Mouse (Mus musculus): Measurements from ENCODE around the gene Rgs3.

DNA sequence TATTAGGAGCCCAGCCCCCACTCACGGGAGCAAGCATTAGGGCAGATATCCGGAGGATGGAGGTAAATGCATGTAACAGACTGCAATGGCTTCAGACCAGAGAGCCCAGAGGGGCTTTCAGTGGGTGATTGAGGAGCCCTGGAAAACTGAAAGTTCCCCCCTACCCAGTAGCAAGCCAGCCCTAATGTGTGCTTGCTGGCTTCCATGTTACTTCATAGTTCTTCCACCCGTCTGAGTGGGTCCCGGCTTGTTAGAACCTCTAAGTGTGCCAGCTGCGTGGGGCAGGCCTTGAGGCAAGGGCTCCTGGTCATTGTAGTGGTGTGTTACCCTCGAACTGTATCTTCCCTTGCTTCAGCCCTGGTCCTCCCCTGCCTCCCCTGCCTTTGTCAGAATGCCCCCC is 168.8 kb downstream of the Rgs3 start:
- TF ChIP-seq TBP (IDR thresholded peaks at IDR 0.05; ENCODE audit: low read depth, low read length), result no peak
- TF ChIP-seq POLR2A (IDR thresholded peaks at IDR 0.05; ENCODE audit: control insufficient read depth in 1 of 2, insufficient read depth in 1 of 2, low read depth in 1 of 2, low read length in 2 of 2, poor library complexity in 1 of 2), result no peak
- no peak for TF ChIP-seq MAX (IDR thresholded peaks at IDR 0.05; ENCODE audit: low read length)
- TF ChIP-seq CTCF (IDR thresholded peaks at IDR 0.05 in 2 of 3, conservative IDR thresholded peaks at IDR 0.05 in 1 of 3; ENCODE audit: control insufficient read depth in 1 of 3, insufficient read depth in 1 of 3, low read depth in 2 of 3, low read length in 3 of 3, poor library complexity in 1 of 3, severe bottlenecking in 1 of 3), result no peak
- no peak for TF ChIP-seq RCOR1 (IDR thresholded peaks at IDR 0.05; ENCODE audit: low read depth, low read length)
- no peak for TF ChIP-seq GATA1 (IDR thresholded peaks at IDR 0.05; ENCODE audit: low read depth, low read length)
- no peak for TF ChIP-seq BHLHE40 (IDR thresholded peaks at IDR 0.05; ENCODE audit: borderline replicate concordance, low read depth, low read length)
- TF ChIP-seq SMC3 (IDR thresholded peaks at IDR 0.05; ENCODE audit: low read depth, low read length), result no peak
- TF ChIP-seq CHD2 (IDR thresholded peaks at IDR 0.05; ENCODE audit: low read length), result no peak
- TF ChIP-seq JUND (IDR thresholded peaks at IDR 0.05; ENCODE audit: low read depth, low read length), result no peak
- no peak for TF ChIP-seq SIN3A (IDR thresholded peaks at IDR 0.05; ENCODE audit: low read length)
